Mouse (Mus musculus) hindbrain, embryonic 12.5 days (tissue): ENCODE data around the gene Tuba8. TPM values are rescaled to one million over a fixed set of nuclear protein-coding genes. Genes with fewer than 3 reads are reported as not detected.

Experiments
- polyA plus RNA-seq: library from polyadenylated mRNA; unstranded; fragments of >200 nt; fragmentation: Nextera tagmentation; extraction: Ambion mirVana; gene quantifications from 2 replicates; pipeline ENCODE4 v1.2.1, GENCODE M21; 2016

The Tuba8 gene
- polyA plus RNA-seq, 1 experiment from 2014 or later = 0.21 TPM

Other genes with a start within 250 kb of the Tuba8 start
- gene Mical3, start 79.7 kb upstream of the Tuba8 start, polyA plus RNA-seq = 20.7 and 22.7 TPM in 2 replicates
- gene Pex26, start 27.0 kb upstream of the Tuba8 start, polyA plus RNA-seq = 13.9 TPM in 2 replicates
- gene Usp18, start 35.2 kb downstream of the Tuba8 start, polyA plus RNA-seq = 1.2 and 1.4 TPM in 2 replicates
- gene Slc6a13, start 89.5 kb downstream of the Tuba8 start, polyA plus RNA-seq = 5.2 and 7.6 TPM in 2 replicates
- 0.20 and 0.31 TPM in 2 replicates for gene Slc6a12, start 132.4 kb downstream of the Tuba8 start, polyA plus RNA-seq